Mouse (Mus musculus) stomach, postnatal 0 days (tissue): ENCODE data around the gene Mga.

ENCODE experiments used
- CTCF ChIP-seq: IDR thresholded peaks from 2 replicates; pipeline ENCODE4 v1.5.1; 2016; ENCODE audit warnings: antibody characterized with exemption, low read depth, mild to moderate bottlenecking, moderate library complexity
- EP300 ChIP-seq: optimal IDR thresholded peaks from 2 replicates; pipeline ENCODE3; 2016; ENCODE audit warnings: antibody characterized with exemption

GRCm38 (mm10) chr2:119917631-119918369, 20.8 kb downstream of the Mga start:
- TF ChIP-seq CTCF: peak; percentile 11; the same call in 1 of the 2 replicates
- no peak for TF ChIP-seq EP300
